Mouse (Mus musculus) cerebral cortex, adult 2 months (tissue): ENCODE data around the gene Nup35.

Experiments
- WGBS: fragments of 180-500 bp; shearing (Covaris S2); methylation state at CpG from one replicate; pipeline ENCODE4 v1.1.7; 2018; 5-methylcytosine and 5-hydroxymethylcytosine counted together

The Nup35 gene

DNA sequence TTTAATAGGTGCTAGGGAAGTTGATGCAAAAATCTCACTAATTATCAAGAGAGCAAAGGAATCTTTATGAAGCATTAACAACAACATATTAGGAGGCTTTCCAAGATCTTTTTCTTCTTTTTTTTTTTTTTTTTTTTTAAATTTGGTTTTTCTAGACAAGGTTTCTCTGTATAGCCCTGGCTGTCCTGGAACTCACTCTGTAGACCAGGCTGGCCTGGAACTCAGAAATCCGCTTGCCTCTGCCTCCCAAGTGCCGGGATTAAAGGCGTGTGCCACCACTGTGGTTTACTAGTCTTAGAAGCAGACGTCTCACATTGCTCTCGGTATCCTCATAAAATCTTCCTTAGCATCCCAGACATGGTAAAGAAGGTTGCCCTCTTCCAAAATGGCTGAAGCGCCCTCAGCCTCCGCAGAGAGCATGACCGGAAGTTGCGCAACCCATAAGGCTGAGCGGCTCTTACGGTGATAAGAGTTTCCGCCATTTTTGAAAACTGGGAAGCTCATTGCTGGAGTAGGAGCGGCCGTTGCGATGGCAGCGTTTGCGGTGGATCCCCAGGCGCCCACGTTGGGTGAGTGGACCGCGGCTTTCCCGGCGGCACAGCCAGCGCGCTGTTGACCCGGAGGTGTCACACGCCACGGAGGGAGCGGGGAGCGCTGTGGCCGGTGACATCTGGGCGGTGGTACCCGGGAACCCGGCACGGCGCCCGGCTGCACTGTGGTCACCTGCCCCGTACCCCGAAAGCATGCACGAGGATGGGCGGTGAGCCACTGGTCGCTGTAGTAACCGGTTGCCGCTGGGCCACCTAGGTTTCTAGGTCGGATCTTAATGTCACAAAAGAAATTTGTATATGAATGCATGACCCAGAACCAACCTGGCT is 21.6 kb downstream of the Nup35 start:
- WGBS = under 1% methylated on average over 45 of the region's 45 CpGs

DNA sequence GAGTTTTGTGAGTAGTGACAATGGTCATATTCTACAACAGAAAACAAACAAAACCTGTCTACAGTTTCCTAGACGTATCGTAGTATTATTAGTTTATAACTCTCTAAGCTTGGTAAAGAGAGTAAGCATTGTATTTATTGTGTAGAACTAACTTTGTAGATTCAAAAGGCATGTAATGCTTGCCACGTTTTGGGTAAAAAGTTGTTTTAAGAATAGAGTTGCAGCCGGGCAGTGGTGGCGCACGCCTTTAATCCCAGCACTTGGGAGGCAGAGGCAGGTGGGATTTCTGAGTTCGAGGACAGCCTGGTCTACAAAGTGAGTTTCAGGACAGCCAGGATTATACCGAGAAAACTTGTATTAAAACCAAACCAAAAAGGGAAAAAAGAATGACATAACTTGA is 22.4 kb downstream of the Nup35 start:
- WGBS = 4% methylated on average over 8 of the region's 8 CpGs

DNA sequence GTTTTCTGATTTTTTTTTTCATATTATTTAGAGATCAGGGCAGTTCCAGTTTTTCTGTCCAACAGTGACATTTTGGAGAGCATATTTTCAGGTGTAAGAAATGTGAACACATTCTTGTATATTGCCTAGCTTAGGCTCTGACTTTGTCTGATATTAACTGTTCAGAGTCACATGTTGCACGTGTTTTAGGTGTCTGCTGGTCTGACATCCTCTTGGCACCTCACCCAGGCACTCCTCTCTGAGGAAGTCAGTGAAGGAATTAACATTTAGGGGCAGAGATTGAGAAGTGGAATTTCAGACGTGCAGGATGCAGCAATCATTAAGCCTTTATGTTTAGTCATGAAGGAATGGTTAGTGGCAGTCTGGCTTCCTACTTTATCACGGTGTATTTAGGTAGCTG is 22.8 kb downstream of the Nup35 start:
- 39% methylated on average over 3 of the region's 3 CpGs for WGBS

DNA sequence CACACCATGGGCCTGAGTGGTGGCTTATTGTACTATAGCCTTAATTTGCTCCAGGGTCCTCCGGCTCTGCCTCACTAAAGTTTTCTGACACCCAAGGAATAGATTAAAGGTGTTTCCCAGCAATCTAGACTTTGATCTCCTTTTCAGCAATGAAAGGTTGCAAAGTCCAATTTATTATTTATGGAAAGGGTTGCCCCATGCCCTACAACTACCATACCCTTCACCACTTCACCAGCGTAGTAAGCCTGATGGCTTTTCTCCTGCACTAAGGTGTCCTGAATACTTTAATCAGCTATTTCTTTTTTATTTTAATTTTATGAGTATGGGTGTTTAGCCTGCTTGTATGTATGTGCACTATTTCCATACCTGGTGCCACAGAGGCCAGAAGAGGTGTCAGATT is 45.6 kb downstream of the Nup35 start:
- 97% methylated on average over 2 of the region's 2 CpGs for WGBS

DNA sequence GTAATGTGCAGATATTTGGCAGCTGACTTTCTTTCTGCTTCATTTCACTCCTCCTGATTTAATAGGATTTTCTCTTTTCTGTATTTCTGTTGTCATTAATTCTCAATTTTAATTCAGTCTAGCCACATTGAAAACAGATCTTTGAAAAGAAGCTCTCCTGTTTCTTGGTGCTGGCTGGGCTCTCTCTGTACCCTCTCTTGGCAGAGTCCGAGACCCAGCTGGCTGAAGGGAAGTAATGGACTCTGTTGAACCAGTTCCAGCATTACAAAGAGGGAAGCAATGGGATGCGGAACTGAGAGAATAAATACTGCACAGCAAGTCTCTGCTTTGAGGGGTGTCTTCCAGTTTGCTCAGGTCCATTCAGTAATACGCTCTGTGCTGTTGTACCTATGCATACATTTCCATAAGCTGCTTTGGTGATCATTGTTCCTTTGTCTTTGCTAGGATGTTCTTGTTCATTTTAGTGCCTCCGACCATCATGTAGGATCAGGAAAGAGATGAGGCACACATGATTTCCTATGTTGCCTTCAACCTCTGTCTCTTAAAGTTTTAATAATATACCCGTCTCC is 50.4 kb downstream of the Nup35 start:
- 74% methylated on average over 5 of the region's 5 CpGs for WGBS

DNA sequence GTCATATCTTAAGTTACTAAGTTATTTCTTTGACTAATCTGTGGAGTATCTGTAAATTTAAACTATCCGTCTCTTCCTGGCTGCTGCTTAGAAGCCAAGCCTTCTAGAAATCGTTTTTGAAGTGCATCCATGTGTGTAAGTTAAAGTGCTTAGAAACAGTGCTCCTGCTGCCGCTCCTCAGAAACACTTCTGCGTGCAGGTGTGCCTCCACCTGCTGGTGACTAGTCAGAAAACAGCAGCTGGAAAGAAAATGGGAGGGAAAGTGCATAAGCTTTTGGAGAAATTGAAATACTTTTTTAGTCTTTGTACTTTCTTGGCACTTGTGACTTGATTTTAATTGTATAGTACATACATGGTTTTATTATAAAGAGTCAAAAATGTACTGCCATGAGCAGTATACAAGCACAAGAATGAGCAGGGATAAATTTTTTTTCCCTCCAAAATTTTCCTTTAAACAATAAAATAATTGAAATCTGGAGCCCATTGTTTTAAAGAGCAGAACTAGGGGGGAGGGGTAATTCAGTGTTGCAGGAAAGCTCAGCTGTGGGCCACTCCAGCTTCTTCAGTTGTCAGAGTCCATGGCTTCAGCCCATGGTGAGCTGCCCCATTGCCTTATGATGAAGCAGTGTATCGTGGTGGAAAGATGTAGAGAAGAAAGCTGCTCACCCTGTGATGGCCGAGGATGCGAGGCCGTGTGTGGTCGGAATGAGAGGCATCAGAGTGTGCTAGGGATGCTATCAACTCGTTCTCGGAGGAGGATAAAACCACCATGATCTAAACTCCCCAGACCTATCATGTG is 53.0 kb downstream of the Nup35 start:
- 78% methylated on average over 11 of the region's 11 CpGs for WGBS

DNA sequence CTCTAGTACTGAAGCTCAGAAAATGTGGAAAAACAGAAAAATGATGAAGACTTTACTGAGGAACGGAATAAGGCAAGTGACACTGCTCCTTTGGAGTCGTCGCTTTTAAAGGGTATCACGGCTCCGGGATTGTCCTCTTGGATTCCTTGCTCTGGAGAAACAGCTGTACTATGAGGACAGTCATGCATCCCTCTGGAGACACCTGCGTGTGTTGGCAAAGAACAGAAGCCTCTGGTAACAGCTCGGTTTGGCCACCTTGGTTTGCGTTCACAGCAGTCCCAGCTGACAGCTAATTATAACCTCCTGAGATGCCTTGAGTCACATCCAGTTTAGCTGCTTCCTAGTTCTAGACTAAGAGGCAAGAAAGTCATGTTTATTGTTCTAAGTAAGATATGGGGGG is 61.8 kb downstream of the Nup35 start:
- 80% methylated on average over 8 of the region's 8 CpGs for WGBS

DNA sequence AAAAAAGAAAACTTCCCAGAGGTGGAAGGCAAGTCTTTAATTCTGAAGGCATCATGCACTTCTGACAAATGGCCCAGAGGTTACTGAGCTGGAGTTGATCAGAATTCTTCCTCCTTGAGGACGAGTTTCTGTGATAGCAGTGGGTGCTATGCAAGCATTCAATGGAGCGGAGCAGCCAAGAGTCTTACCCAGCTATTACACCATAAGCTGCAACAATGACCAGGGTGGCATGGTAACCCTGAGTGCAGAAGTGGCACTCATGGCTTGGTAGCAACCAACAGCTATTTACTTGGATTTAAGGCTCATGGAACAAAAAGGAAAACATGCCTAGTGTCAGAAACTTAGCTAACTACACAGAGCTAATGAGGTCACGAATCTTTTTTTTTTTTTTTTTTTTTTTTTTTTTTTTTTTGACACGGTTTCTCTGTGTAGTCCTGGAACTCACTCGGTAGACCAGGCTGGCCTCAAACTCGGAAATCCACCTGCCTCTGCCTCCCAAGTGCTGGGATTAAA is 66.7 kb downstream of the Nup35 start:
- WGBS = 84% methylated on average over 6 of the region's 6 CpGs

DNA sequence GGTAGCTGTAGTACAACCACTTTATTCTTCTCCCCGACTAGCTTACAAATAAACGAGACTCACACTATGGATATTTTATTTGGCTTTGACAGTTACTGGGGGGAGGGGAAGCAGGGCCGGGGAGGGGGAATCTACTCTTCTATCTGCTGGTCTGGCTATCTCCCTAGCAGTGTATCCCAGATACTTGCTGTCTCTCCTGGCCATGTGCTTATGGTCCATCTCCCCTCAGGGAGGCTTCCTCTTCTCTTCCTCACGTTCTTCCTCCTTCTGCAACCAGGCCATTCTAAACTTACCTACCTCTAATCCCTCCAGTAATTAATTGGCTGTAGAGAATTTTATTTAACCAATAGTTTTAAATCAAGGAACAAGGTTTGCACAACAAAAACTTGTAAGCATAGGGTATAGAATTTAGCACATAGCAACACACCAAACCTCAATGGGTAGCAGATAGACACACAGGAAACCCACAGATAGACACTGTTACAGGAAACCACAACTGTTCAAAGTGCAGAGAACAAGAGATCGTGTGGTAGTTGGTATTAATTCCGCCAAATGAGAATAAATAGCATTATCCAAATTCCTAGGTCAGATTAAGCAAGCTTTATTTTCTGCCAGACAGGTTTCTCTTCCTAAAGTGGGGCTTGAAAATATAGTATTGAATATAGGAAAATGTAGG is 67.5 kb downstream of the Nup35 start:
- WGBS = 80% methylated on average over 6 of the region's 6 CpGs

DNA sequence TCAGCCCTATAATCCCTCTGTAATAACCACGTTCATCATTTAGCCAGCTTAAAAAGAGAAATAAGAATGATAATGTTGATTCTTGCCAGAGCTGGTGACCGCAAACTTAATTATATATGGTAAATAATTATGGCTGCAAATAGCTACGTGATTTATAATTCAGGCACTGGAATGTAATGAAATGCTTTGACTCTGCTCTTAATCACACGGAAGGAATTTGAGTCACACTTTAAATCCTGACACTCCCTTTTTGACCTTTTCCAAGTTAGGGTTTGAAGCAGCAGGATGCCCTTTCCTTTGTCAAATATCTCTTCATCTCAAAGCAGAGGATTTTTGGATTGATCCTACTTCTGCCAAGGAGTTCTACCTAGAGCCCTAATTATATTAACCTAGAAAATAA is 71.2 kb downstream of the Nup35 start:
- WGBS = 67% methylated on average over 4 of the region's 4 CpGs

DNA sequence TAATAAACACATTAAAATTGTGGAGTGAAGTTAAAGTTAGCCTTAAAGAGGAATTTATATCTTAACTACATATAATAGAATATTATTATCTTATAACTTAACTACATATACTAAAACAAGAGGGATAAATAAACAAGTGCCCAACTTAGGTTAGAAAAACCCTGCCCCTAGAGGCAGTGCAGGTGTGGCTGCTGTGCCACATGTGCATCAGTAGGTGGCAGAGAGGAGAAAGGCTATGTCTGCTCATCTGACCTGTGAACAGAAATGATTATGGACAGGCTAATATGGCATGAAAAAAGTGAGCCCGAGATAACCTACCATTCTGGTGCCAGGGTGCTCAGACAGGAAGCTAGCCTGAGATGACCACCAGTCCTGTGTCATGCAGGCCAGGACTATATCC is 90.4 kb downstream of the Nup35 start:
- 93% methylated on average over 1 of the region's 1 CpGs for WGBS
